Mouse (Mus musculus): ENCODE results near the gene Mfsd5.

The Mfsd5 gene

DNA sequence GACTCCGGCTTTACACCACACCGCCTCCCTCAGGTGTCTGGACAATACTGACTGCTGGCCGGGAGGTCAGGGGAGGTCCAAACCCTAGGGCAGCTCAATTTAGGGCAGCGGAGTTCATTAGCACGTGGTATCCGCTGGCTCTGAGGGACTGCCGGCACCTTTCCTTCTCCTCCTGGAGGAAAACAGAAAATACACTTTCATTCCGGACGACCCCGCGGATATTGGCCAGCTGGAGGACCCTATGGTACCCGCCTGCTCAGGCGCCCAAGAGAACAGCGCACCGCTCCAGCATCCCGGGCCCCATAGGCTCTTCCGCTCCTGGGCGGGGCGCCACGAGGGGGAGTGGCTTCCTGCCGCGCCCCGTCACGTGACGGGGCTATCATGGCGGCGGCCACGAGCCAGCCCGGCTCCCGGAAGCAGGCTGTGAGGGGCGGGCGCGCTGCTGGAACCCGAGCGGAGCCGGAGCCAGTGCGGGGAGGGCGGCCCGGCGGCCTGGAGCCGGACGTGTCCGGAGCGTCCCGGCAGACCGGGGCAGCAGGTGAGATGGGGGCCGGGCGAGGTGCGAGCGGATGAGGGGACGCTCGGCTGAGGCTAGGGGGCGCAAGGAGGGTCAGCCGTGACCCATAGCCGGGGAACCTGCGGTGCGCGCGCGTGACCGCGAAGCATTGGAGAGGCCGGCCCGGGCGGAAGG, at the start of gene Mfsd5:
Gene Mfsd5, plus strand, starts transcription at position 363 of the 691 bp plus-strand sequence.
- DNase-seq (ENCODE audit: low spot score in 2 of 2), result peak; percentile 76 to 84

DNA sequence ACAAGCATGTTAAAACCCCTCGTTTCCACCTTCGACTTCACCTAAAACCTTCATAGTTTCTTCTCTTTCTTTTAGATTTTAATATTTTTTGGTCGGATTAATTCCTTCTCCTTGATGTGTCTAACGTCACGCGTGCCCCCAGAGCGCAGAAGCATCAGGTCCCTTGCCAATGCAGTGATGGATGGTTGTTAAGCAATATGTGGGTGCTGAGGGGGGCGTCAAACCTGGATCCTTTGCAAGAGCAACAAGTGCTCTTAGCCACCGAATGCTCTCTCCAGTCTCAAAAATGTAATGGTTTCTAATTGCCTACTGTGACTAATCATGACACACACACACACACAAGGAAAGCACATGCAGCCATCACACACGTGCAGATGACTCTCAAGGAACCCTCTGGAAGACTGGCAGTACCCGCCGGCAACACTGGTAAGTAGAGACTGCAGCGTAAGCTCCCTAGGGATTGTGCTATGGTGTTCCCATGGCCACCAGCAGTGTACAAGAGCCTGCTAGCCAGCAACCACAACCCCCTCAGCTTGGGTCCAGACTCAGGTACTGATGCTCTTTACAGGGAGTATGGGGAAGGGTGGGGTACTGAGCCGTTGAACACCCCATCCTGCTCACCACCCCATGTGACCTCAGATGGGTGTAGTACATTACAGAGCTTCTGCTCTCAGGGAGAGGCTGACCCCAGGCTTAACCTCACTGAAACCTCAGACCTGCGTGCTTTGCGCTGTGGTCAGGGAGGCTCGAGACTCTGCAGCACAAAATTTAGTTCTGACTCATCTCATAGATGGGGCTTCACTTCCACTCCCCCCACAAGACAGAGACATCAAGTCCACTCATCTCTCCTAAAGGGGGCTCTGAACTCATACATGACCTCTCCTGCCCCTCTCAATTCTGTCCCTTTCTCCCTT, 48.6 kb upstream of the Mfsd5 start:
- no peak for DNase-seq (ENCODE audit: low spot score in 2 of 2)

DNA sequence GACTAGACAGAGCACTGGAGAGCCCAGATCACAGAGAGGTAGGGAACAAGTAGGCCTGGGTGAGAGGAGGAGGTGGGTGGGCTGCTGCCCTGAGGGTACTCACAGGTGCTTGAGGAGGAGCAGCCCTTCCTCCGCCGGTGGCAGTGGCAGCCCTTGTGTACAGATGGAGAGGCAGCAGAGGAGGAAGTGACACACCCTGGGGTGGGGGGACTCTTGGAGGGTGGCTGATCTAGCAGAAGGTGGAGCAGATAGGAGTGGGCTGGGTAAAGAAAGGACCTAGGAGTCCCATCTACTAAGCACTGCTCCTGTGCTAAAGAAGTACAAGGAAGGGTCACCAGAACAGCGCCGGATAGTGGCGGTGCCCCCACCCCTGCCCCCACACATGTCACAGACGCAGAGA, 47.5 kb upstream of the Mfsd5 start, which contains the start of gene Itgb7:
Gene Itgb7, minus strand, starts transcription at position 197 of the 400 bp plus-strand sequence.
- DNase-seq (ENCODE audit: low spot score in 2 of 2), result no peak

DNA sequence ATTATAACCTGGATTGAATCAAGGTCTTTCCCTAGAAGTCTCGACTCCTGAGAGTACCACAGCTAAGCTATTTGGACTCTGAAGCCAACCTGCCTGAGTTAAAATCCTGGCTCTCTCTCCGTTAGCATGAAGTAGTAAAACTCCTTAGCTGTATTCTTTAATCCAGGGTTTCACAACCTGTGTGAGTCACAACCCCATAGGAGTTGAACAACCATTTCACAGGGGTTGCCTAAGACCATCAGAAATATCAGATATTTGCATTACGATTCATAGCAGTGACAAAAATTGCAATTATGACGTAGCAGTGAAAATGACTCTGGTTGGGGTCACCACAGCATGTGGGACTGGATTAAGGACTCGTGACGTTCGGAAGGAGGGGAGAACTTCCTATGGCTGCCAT, 46.5 kb upstream of the Mfsd5 start:
- no peak for DNase-seq (ENCODE audit: low spot score in 2 of 2)

DNA sequence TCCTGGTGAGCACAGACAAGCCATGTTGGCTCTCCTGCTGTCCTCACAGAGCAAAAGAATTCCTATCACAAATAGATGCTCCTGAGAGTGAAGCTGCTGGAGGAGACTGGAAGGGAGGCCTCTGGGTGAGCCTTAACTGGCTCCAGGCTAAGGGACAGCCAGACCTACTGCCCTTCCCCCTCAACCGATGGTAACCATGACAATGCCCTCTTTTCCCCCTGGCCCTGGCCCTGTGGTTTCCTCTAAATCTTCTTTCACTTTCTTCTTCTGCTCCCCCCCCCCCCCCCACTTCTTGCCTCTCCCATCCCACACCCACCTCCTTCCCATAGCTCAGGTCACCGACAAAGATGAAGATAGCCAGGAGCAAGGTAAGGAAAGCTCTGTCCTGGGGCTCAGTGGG, 45.4 kb upstream of the Mfsd5 start:
- DNase-seq (ENCODE audit: low spot score in 2 of 2), result no peak

DNA sequence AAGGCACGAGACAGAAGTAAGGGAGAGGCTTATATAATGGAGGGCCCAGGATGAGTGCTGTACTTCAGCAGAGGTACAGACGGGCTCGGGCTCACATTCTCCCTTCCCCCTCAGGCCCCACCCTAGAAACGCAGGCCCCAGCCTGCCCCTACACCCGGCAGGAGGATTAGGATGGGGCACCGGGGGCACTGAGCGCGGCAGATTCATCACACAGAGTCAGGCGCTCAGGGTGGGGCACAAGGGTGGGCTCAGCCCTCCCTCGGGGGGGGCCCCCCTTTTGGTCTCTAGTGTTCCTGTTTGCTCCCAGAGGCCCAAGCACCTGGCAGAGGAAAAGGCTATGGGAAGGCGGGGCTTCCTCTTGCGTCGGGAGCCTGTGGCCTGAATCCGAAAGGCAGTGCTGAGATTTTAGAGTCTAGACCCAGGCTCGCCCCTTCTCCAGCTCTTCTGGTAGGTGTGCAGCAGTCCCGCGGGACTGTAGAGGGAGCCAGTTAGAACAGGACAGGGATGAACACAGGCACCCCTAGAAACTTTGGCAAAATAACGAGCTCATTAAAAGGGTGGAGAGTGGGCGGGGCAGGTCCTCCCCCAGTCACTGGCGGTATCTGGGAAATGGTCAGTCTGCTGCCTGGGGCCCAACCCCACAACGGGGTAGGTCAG, 43.8 kb upstream of the Mfsd5 start:
- DNase-seq (ENCODE audit: low spot score in 2 of 2), result no peak

DNA sequence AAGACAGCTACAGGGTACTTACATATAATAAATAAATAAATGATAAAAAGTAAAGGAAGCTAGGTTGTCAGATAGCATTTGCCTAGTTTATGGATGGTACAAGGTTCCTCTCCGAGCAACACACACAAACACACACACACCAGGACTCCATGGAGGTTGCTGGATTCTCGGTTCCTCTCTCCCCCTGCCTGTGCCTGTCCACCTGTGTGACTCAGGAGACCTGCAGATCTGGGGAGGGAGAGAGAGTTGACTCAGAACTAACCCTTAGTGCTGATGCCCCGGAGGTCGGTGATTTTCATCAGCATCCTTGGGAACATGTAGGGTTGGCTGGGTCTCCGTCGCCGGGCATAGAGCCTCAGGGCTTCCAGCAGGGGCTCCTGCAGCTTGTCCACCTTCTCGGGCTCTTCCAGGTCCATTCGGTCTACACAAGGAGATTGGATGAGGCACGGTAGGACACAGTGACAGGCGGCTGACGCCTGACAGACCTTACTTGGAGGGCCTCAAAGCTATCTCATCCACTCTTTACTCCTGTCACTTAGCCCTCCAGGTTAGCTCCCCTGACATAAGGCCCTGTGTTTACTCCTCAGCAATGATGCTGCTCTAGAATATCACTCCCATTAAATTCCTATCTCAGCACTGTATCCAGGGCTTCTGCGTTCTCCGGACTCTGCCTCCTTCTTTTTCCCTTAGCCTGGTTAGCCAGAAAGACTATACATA, 40.6 kb upstream of the Mfsd5 start:
- no peak for DNase-seq (ENCODE audit: low spot score in 2 of 2)

DNA sequence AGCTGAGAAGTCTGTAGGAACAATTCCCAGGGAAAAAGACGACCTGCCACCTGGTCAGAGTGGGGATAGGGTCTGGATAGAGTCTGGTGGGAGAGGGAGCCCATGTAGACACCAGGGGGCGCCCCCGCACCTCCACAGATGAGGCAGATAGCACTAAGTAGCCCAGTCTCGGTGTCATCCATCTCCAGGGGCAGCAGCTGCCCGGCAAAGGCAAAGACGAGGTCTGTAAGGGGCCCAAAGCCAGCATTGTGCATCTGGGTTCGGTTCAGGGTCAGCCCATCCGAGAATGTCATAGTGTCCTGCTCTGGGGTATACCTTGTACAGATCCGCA, 40.0 kb upstream of the Mfsd5 start:
- DNase-seq (ENCODE audit: low spot score in 2 of 2), result peak; percentile 72 to 81

DNA sequence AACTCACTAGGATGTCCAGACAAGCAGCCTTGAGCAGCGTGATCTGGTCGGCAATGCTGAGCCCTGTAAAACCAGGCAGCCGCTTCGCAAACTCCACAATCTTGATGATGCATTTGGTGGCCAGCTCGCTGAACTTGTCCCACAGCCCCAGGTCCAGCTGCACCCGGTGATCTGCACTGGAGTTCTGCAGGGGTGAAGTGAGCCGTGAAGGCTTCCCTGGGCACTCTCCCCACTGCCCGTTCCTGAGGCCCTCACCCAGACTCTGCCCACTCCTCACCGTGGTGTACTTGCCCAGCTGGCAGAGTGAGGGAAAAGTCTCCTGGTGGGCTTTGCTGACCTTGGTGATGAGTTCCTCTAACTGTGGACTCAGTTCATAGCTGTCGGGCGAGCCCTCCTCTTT, 39.4 kb upstream of the Mfsd5 start:
- no peak for DNase-seq (ENCODE audit: low spot score in 2 of 2)

DNA sequence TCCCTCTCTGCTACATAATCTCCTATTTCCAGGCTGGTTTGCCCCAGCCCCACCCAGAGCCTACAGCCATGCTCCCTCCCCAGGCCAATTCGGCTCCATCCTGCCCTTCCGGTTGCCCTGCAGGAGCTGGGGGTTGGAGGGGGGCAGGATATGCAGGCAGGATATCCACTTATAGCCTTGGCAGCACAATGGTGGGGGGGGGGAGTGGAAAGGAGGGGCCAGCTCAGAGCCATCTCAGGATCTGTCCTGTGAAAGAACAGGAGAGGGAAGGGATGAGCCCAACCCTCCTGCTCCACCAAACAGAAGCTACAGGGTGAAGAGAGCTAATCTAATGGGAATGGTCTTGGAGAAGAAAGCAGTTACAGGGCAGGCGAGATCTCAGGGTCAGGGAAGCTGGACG, 38.6 kb upstream of the Mfsd5 start:
- DNase-seq (ENCODE audit: low spot score in 2 of 2), result no peak

DNA sequence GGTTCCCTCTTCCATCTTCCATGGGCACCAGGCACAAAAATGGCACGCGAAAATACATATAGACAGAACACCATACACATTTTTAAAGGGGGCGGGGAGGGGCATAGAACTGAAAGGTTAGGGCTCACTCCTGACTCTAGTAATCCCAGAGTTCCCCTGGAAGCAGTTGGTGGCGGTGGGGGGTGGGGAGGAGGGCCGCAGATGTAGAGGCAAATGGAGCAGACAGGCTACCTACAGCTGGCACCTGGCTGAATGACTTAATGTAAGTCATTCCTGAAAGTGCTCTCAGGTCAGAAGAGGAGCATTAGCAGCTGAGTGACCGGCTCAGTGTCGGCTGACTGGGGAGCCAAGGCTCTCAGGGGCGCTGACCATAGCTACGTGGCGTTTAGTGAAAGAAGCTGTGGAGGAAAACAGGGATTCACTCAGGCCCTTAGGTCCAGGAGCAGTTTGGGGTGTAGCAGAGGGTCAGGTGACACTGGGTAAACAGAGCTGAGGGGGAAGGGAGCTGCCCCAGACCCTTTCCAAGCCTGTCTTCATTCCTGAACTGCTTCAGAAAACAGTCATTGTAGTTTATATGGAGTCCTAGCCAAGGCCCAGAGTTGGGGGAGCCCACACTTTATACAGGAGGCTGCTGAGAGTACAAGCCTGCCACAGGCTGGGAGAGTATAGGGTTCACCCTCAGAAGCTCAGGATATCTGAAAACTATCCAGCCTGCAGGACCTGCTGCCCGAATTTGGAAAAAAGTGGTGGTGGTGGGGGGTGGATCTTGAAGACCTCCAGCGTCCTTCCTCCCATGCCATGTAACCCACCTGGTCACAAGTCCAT, 36.6 kb upstream of the Mfsd5 start:
- DNase-seq (ENCODE audit: low spot score in 2 of 2), result no peak

DNA sequence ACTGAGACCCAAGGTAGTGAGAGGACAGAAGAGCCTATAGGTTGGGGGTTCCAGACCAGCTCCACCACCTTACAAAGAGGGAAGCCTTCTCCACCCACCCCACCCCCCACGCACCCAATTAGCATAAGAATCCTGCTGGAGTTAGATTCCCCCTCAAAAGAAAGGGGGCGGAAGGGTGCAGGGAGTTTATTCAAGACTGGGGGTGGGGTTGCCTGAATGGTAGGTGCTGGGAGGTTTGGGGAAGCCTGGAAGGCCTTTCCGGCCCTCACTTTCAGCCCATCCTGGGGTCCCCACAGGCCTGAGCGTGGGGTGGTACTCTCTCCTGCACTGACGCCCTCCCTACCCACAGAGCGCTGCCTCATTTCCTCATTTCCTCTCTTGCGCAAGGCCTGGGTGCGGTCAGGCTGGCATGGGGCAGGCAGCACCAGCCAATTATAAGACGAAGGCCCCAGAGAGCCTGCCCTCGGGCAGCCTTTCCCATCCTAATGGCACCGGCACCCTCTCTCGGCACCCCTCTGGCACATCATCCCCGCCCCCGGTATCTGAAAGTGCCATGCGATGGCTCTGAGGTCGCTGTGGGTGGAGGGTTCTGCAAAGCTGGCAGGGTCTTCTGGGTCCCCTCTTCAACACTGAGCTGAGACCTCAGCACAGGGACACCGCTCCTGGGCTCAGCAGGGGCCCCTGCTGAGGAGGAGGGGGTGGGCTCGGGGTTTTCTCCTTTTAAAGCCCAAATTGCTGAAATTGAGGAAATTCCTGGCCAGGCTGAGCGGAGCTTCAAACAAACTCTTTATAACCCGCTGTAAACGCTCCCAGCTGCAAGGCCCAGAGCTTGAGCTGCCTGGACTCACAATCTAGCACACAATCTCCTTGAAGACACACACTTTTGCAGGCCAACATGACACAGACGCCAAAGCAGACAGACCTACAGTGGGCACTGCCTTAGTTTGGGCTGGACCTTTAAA, 35.7 kb upstream of the Mfsd5 start:
- no peak for DNase-seq (ENCODE audit: low spot score in 2 of 2)

DNA sequence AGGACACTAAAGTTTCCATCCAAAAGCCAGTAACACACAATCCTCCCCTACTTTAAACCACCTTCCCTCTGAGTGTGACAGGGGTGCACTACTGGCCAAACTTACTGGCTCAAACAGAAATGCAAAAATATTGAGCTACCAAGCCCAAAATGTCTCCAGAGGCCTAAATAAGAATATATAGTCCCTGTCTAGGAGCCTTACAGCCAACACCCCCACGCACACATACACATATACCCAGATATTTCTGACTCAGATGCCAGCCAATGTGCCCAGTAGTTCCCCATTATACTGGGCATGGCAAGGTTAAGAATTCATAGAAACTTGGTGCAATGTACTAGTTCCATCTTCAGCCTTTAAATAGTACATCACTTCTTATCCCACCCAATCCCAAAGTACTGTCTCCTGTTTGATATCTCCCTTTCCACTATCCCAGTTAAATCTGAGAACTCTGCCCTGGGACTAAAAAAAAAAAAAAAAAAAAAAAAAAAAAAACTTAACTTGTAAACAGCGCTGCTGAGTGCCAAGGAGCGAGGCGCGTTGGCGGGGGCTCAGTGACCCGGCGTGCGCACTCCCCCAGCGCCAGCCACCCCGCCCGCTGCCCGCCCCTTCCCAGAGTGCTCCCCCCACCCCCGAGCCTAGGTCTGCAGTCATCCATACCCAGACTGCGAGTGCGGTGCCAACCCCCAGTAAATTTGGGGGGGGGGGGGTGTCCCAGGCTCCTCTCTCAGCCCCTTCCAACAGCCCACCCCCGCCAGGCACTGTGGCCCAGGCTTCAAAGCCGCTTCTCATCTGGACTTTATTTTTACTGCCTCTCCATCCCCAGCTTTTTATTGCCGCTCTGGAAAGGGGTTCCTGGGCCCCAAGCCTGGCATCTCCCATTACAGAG, 34.7 kb upstream of the Mfsd5 start:
- DNase-seq (ENCODE audit: low spot score in 2 of 2), result no peak

DNA sequence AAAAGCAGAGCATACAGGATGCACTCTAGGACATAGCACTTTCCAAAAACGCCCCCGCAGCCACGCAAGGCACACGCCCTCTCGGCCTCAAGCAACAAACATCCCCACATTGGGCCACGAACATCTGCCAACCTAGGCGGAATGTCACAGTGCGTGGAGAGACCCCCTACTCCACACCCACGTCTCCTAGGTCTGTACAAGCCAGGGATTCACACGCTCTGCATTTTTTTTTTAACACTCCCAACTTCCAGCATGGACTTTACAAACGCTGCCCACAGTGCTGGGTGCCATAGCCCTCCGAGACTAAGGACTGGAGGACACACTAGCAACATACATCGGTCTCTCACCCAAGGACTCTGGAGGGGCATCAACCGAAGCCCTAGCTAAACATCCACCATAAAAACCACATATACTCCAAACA, 33.8 kb upstream of the Mfsd5 start:
- DNase-seq (ENCODE audit: low spot score in 2 of 2), result peak in 1 of 2 experiments; percentile 31

DNA sequence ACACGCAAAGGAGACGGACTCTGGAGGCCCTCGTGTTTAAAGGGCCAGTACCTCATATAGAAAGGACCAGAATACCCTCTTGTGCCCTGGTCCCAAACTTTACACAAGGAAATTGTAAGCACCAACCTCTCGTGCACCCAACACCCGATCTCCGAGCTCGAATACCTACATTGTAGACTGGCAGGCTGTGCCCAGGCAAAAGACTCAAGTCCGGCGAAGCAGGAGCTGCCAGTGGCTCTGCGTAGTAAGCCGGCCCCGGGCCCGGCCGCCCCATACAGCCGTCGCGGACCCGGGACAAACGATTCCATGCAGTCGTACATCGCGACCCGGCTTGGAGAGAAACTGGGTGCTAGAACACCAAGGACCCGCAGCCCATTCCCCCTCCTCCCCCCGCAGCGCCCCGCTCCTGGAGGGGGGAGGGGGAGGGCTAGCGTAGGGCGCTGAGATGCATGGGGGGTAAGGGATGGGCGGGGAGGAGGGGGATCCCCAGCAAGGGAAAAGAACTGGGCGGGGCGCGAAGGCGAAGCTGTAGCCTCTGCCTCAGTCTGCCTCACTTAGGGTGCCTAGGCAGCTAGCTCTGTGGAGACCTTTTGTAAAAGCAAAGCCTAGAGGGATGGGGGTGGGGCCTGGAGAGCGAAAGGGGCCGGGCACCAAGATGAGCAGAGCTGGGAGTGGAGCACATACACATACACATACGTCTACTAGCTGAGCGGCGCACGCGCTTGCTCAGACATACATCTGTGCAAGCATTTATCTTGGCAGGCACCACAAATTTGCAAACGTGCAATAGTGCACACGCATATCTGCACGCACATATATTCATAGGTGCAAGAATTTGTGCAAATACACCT, 33.1 kb upstream of the Mfsd5 start:
- DNase-seq (ENCODE audit: low spot score in 2 of 2), result peak; percentile 72 to 76

DNA sequence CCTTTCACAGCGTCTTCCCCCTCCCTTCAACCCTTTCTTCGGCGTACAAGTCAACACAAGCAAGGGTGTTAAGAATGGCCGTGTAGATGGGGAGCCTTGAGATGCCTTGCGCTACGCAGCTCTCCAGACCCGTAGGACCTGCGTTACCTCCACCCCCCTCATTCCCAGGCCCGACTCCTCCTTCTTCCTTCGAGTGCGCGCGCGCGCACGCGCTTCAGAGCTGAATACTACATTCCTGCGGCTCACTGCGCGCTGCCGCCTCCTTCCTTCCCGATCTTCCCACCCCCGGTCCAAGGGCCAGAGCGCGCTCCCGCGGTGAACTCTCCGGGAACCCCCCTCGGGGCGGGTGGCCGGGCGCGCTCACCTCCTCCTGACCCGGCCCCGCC, 32.4 kb upstream of the Mfsd5 start:
- peak; percentile 85 to 89 for DNase-seq (ENCODE audit: low spot score in 2 of 2)

DNA sequence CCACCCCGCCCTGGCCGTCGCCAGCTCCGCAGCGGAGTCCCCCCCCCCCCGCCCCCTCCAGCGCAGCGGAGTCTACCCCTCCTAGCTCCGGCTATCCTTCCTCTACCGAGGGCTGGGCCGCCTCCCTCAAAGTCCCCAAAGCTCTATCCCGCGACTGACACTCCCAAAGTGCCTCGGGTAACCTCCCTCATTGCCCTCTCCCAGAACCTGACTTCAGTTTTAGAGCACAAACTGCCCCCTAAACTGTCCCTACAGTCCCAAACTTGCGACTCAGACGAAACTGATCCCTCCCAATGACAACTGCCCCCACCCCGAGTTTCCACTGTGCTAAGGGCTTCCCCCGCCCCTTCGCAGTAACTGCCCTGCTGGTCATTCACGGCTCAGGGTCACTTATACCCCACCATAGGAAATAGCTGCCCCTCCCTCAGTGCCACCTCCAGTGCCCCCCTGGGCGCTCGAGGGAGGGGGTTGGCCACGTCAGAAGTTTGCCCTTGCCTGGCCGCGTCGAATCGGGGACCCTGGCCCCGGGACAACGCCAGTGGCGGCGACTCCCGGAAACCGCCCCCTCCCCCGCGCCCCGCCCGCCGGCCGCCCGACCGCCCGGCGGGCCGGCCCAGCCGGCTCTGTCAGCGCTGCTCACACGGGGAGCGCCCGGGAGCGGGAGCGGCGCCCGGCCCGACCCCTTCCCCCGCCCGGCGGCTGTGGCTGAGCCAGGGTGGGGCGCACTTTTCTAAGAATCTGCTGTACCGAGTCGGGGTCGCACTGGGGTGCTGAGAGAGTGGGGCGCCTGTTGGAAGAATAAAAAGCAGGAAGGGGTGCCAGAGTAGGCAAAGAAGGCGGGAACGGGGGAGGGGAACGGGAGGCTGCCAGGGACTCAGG, 31.8 kb upstream of the Mfsd5 start:
- peak in 1 of 2 experiments; percentile 38 for DNase-seq (ENCODE audit: low spot score in 2 of 2)
